Mouse (Mus musculus): ENCODE measurements around the gene BC051142. TPM values are rescaled to one million over a fixed set of nuclear protein-coding genes. Genes with fewer than 3 reads are reported as not detected.

BC051142 gene
- 0.61 TPM in 1 of 2 replicates, not detected in the other for polyA plus RNA-seq (2015; fragmentation: Nextera tagmentation; extraction: Ambion mirVana)

- peak; percentile 89 for ATAC-seq (ENCODE audit: insufficient number of reproducible peaks, low FRiP score, low TSS enrichment, low read depth)
- Histone ChIP-seq H3K27me3 (no peaks in the 10 kb centered on the region), H3K4me1 (no peaks in the 10 kb centered on the region), H3K36me3 (no peaks in the 10 kb centered on the region), H3K9ac (peak within 1 kb of the TSS; percentile 40; the same call in 1 of the 2 replicates), H3K27ac (peak within 1 kb of the TSS; percentile 84), H3K4me3 (peak within 1 kb of the TSS; percentile 58), H3K9me3 (no peaks in the 10 kb centered on the region), H3K4me2 (peak within 1 kb of the TSS; percentile 77)
- 8% methylated on average over 34 of the region's 34 CpGs for WGBS
These were observed at the start of gene BC051142 for GRCm38 (mm10) chr17:34398711-34399393. Gene BC051142, plus strand, starts transcription at chr17:34398820.

- Histone ChIP-seq H3K4me2 (no peak overlapping the region), H3K4me3 (no peak overlapping the region), H3K36me3 (no peaks in the 10 kb centered on the region), H3K9ac (no peak overlapping the region), H3K9me3 (no peaks in the 10 kb centered on the region), H3K4me1 (no peaks in the 10 kb centered on the region), H3K27me3 (peaks cover 5% of the 10 kb centered on the region), H3K27ac (no peak overlapping the region)
- no peak for ATAC-seq (ENCODE audit: insufficient number of reproducible peaks, low FRiP score, low TSS enrichment, low read depth)
- WGBS = 2% methylated on average over 4 of the region's 4 CpGs
These were observed 49.2 kb upstream of the BC051142 start for GRCm38 (mm10) chr17:34349429-34349828.

- H3K36me3 ChIP-seq = no peaks in the 10 kb centered on the region
- no peaks in the 10 kb centered on the region for H3K4me1 ChIP-seq
- no peak within 1 kb of the TSS for H3K4me3 ChIP-seq
- no peak within 1 kb of the TSS for H3K4me2 ChIP-seq
- 84% methylated on average over 5 of the region's 5 CpGs for WGBS
- H3K27me3 ChIP-seq = peaks cover 4% of the 10 kb centered on the region
- H3K9ac ChIP-seq = no peak within 1 kb of the TSS
- H3K27ac ChIP-seq = no peak within 1 kb of the TSS
- ATAC-seq (ENCODE audit: insufficient number of reproducible peaks, low FRiP score, low TSS enrichment, low read depth) = no peak
- no peaks in the 10 kb centered on the region for H3K9me3 ChIP-seq
These were observed 44.1 kb upstream of the BC051142 start, which contains the start of gene Btnl2 for GRCm38 (mm10) chr17:34354539-34354938. Gene Btnl2, plus strand, starts transcription at chr17:34354822.

GRCm38 (mm10) chr17:34354940-34355339 is 43.7 kb upstream of the BC051142 start:
- no peaks in the 10 kb centered on the region for H3K36me3 ChIP-seq
- WGBS = 78% methylated on average over 1 of the region's 1 CpGs

DNA sequence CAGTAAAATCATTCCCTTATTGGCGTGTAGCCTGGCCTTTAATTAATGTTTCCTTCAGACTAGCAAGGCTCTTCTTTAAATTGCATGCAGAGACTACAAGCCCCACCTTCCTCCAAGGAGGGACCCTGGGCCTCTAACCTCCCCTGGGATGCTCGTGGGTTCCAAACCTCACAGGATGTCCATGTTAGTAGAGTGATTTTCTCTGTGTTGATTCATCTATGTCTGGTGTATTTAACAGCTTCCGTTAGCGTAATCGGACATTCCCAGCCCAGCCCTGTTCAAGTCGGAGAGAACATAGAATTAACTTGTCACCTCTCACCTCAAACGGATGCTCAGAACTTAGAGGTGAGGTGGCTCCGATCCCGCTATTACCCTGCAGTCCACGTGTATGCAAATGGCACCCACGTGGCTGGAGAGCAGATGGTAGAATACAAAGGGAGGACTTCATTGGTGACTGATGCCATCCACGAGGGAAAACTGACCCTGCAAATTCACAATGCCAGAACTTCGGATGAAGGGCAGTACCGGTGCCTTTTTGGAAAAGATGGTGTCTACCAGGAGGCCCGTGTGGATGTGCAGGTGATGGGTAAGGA is 35.6 kb upstream of the BC051142 start:
- H3K4me3 ChIP-seq = no peak overlapping the region
- 80% methylated on average over 15 of the region's 15 CpGs for WGBS
- ATAC-seq (ENCODE audit: insufficient number of reproducible peaks, low FRiP score, low TSS enrichment, low read depth) = no peak
- H3K36me3 ChIP-seq = no peaks in the 10 kb centered on the region
- no peak overlapping the region for H3K9ac ChIP-seq
- no peaks in the 10 kb centered on the region for H3K9me3 ChIP-seq
- no peak overlapping the region for H3K4me2 ChIP-seq
- no peak overlapping the region for H3K27ac ChIP-seq
- H3K4me1 ChIP-seq = no peaks in the 10 kb centered on the region
- no peaks in the 10 kb centered on the region for H3K27me3 ChIP-seq

More at GRCm38 (mm10) chr17:34354940-34355339, 43.7 kb upstream of the BC051142 start:
- ATAC-seq (ENCODE audit: insufficient number of reproducible peaks, low FRiP score, low TSS enrichment, low read depth) = no peak
- Histone ChIP-seq H3K27me3 (peaks cover under 1% of the 10 kb centered on the region), H3K9ac (no peak overlapping the region), H3K4me3 (no peak overlapping the region), H3K4me2 (no peak overlapping the region), H3K9me3 (no peaks in the 10 kb centered on the region), H3K27ac (no peak overlapping the region), H3K4me1 (no peaks in the 10 kb centered on the region)

DNA sequence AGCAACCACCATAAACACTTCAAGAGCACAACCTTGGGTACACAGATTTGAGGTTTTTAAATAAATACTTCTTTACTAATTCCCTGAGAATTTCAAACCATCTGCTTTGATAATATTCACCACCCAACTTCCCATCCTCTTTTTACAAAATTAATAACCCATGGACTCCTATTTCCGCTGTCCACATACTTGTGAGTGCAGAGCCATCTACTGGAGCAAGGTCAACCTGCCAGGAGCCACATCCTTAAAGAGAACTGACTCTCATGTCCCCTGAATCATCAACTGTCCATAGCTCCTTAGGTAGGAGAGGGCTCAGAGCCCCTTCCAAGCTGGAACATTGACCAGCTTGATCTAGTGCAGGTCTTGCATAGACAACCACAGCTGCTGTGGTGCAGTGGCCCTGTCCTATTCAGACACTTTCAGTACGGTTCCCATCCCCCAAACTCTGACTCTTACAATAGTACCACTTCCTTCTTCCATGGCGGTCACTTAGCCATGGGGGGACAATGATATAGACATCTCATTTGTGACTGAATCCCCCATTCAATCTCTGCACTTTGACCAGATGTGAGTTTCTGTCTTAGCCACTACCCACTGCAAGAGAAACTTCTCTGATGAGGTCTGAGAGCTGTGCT is 34.8 kb upstream of the BC051142 start:
- no peaks in the 10 kb centered on the region for H3K4me1 ChIP-seq
- H3K9ac ChIP-seq = no peak overlapping the region
- 75% methylated on average over 3 of the region's 3 CpGs for WGBS
- H3K9me3 ChIP-seq = no peaks in the 10 kb centered on the region
- no peak overlapping the region for H3K4me2 ChIP-seq
- no peak overlapping the region for H3K4me3 ChIP-seq
- no peak overlapping the region for H3K27ac ChIP-seq
- no peaks in the 10 kb centered on the region for H3K27me3 ChIP-seq
- ATAC-seq (ENCODE audit: insufficient number of reproducible peaks, low FRiP score, low TSS enrichment, low read depth) = no peak
- H3K36me3 ChIP-seq = no peaks in the 10 kb centered on the region

GRCm38 (mm10) chr17:34365031-34365430 is 33.6 kb upstream of the BC051142 start:
- no peak for ATAC-seq (ENCODE audit: insufficient number of reproducible peaks, low FRiP score, low TSS enrichment, low read depth)
- no peaks in the 10 kb centered on the region for H3K27me3 ChIP-seq
- no peak overlapping the region for H3K4me2 ChIP-seq
- H3K27ac ChIP-seq = no peak overlapping the region
- 75% methylated on average over 10 of the region's 10 CpGs for WGBS
- H3K9ac ChIP-seq = no peak overlapping the region
- H3K9me3 ChIP-seq = no peaks in the 10 kb centered on the region
- H3K4me3 ChIP-seq = no peak overlapping the region
- H3K36me3 ChIP-seq = no peaks in the 10 kb centered on the region
- H3K4me1 ChIP-seq = no peaks in the 10 kb centered on the region

DNA sequence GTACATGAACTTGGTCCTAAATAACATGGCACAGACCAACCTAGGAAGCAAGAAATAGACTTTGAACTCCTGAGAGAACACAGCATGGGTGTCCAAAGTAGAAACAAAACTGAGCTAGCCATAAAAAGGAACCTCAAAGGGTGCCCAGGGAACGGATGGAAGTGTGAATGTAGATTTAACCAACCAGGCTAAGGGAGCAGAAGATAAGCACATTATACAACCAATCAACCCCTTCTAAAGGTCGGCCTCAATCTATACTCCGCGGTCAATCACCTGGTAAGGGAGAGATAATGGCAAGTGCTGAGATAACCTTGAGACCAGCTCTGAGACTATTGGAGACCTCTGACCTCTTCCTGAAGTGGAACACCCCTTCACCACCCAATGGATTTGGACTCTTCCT is 28.1 kb upstream of the BC051142 start:
- Histone ChIP-seq H3K4me1 (no peaks in the 10 kb centered on the region), H3K4me2 (no peak overlapping the region), H3K36me3 (no peaks in the 10 kb centered on the region), H3K27me3 (no peaks in the 10 kb centered on the region), H3K27ac (no peak overlapping the region), H3K4me3 (no peak overlapping the region), H3K9me3 (no peaks in the 10 kb centered on the region), H3K9ac (no peak overlapping the region)
- 78% methylated on average over 4 of the region's 4 CpGs for WGBS
- ATAC-seq (ENCODE audit: insufficient number of reproducible peaks, low FRiP score, low TSS enrichment, low read depth) = no peak

DNA sequence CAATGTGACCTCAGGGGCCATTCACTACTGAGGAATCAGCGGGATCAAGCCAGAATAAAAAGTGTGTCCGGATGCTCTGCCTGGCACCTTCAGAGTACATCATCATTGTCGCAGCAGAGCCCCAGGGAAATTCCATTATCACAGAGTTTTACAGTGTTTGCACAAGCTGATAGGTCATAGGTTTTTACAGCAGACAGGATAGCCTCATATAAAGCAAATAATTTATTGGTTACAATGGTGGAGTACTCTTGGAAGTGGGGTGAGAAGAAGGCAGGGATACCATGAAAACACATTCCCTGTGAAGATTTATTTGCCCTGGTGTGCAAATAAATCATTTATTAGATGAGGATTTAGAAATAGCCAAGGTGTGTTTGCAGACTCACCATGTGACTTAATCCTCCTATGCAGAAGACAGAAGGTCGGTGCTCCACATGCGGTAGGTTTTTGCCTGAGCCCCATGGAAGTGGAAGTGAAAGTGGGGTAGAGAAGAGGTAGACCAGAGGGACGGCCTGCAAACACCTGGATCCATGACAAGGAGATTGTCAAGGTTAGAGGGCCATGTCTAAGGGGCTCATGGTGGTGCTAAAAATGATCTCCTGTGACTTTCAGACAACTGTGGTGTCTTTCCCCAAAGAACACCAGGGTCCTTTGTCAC is 25.4 kb upstream of the BC051142 start:
- no peak for ATAC-seq (ENCODE audit: insufficient number of reproducible peaks, low FRiP score, low TSS enrichment, low read depth)
- Histone ChIP-seq H3K4me3 (no peak overlapping the region), H3K36me3 (no peaks in the 10 kb centered on the region), H3K4me1 (no peaks in the 10 kb centered on the region), H3K9me3 (no peaks in the 10 kb centered on the region), H3K4me2 (no peak overlapping the region), H3K9ac (no peak overlapping the region), H3K27me3 (no peaks in the 10 kb centered on the region), H3K27ac (no peak overlapping the region)
- WGBS = 74% methylated on average over 6 of the region's 6 CpGs

DNA sequence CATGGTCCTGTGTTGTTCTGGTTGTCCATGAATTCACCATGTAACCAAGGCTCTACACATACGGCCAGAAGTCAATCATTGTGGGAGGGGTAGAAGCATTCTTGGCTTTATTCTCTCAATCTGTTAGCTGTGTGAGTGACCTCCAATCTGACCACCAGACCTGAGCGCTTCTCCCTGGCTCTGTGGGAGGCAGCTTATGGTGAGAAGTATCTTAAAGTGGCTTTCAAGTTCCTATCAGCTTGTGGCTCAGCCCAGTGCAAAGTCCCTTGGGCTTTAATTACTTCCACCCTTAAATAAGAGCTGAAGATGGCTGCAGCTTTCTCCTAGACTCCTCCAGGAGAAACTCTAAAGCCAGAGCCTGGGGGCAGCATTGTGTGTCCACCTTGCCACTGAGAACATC is 21.8 kb upstream of the BC051142 start, which contains the start of gene Btnl1:
Gene Btnl1, plus strand, starts transcription at position 286 of the 400 bp plus-strand sequence.
- no peak for ATAC-seq (ENCODE audit: insufficient number of reproducible peaks, low FRiP score, low TSS enrichment, low read depth)
- H3K4me1 ChIP-seq = no peaks in the 10 kb centered on the region
- no peak within 1 kb of the TSS for H3K4me2 ChIP-seq
- WGBS = 82% methylated on average over 2 of the region's 2 CpGs
- H3K9me3 ChIP-seq = no peaks in the 10 kb centered on the region
- no peak within 1 kb of the TSS for H3K4me3 ChIP-seq
- H3K27me3 ChIP-seq = no peaks in the 10 kb centered on the region
- no peaks in the 10 kb centered on the region for H3K36me3 ChIP-seq
- no peak within 1 kb of the TSS for H3K27ac ChIP-seq
- no peak within 1 kb of the TSS for H3K9ac ChIP-seq

DNA sequence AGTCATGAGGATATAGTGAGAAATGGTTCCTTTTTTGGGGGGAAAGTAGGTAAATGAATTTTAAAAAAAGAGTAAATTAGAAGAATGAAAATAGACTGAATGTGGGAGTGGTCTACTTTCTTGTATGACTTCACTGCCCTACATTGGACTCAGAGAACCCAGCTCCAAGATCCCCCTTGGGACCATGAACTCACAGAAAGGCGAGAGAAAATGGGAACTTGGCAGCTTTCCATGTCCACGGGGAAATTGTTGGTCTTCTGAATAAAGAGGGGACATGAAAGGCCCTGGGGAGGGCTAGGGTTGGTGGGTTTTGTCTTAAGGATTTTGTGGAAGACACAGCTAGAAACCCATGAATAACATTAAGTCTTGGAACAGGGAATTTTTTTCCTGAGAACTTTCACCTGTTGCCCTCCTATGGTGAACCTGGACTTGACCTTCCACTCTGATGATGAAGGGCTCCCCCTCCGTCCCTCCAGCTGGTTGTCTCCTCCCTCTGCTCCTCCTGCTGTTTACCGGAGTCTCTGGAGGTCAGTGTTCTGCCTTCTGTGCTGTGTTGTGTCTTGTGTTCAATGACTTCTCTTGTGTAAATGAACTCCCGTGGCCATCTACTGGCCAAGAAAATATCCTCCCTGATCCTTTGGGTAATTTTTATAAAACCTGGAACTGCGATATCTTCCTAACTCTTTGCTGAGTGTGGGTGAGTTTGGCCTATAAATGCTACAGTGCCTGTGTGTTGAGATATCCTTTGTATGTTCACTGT is 21.0 kb upstream of the BC051142 start:
- no peak overlapping the region for H3K27ac ChIP-seq

More for the DNA sequence above, 21.0 kb upstream of the BC051142 start:
- H3K27me3 ChIP-seq = no peaks in the 10 kb centered on the region
- no peaks in the 10 kb centered on the region for H3K4me1 ChIP-seq
- H3K4me3 ChIP-seq = no peak overlapping the region
- WGBS = 60% methylated on average over 6 of the region's 6 CpGs
- no peaks in the 10 kb centered on the region for H3K36me3 ChIP-seq
- H3K9me3 ChIP-seq = no peaks in the 10 kb centered on the region
- H3K4me2 ChIP-seq = no peak overlapping the region
- H3K9ac ChIP-seq = no peak overlapping the region
- no peak for ATAC-seq (ENCODE audit: insufficient number of reproducible peaks, low FRiP score, low TSS enrichment, low read depth)
